Mouse (Mus musculus) C2C12 (cell line): ENCODE data around the gene Artn. TPM values are rescaled to one million over a fixed set of nuclear protein-coding genes. Genes with fewer than 3 reads are reported as not detected.

Experiments used
- H3K27me3 ChIP-seq: one replicate; pipeline ENCODE4 v1.6.1; 2011; ENCODE audit not compliant: control insufficient read depth, insufficient read depth, insufficient read length
- H3K36me3 ChIP-seq: one replicate; pipeline ENCODE4 v1.6.1; 2011; ENCODE audit not compliant: control insufficient read depth, insufficient read depth
- H3K4me3 ChIP-seq: one replicate; pipeline ENCODE4 v1.5.1; 2011; ENCODE audit warnings: mild to moderate bottlenecking, control low read depth; ENCODE audit not compliant: poor library complexity, insufficient read depth, severe bottlenecking
- H3K79me2 ChIP-seq: one replicate; pipeline ENCODE4 v1.6.1; 2011; ENCODE audit not compliant: control insufficient read depth, insufficient read depth
- H3K79me3 ChIP-seq: one replicate; pipeline ENCODE4 v1.6.1; 2011; ENCODE audit warnings: low read depth, control low read depth
- H3ac ChIP-seq: one replicate; pipeline ENCODE3; 2011; ENCODE audit warnings: low read depth; ENCODE audit not compliant: control insufficient read depth, insufficient read length
- CEBPB ChIP-seq: IDR thresholded peaks from one replicate; pipeline ENCODE4 v1.6.1; 2011; ENCODE audit warnings: low read depth, mild to moderate bottlenecking, control low read depth, moderate library complexity
- CTCF ChIP-seq: IDR thresholded peaks from one replicate; pipeline ENCODE4 v1.5.1; 2011; ENCODE audit not compliant: control insufficient read depth, insufficient read depth, insufficient read length
- FOSL1 ChIP-seq: IDR thresholded peaks from one replicate; pipeline ENCODE4 v1.8.0; 2011; ENCODE audit warnings: mild to moderate bottlenecking, low read length; ENCODE audit not compliant: poor library complexity, insufficient read depth, severe bottlenecking
- MAX ChIP-seq: IDR thresholded peaks from one replicate; pipeline ENCODE4 v1.6.1; 2011; ENCODE audit warnings: mild to moderate bottlenecking, control low read depth
- MYOD1 ChIP-seq: IDR thresholded peaks from one replicate; pipeline ENCODE4 v1.6.1; 2011; ENCODE audit warnings: low read depth; ENCODE audit not compliant: control insufficient read depth, insufficient read length
- MYOG ChIP-seq: IDR thresholded peaks from one replicate; pipeline ENCODE4 v1.6.1; 2011; ENCODE audit not compliant: control insufficient read depth, insufficient read length; ENCODE audit errors: extremely low read depth
- USF1 ChIP-seq: IDR thresholded peaks from one replicate; pipeline ENCODE4 v1.6.1; 2011; ENCODE audit warnings: low read depth, mild to moderate bottlenecking, control low read depth, moderate library complexity
- polyA plus RNA-seq: library from polyadenylated mRNA; unstranded; fragments of >200 nt; fragmentation: generic; extraction: Trizol; gene quantifications from one replicate; pipeline ENCODE4 v1.2.1, GENCODE M21; 2012; ENCODE audit warnings: missing spikeins

Artn gene
- polyA plus RNA-seq, 1 experiment, result 2.6 TPM

GRCm38 (mm10) chr4:117975820-117976219 lies 46.3 kb upstream of the Artn start:
- no peak overlapping the region for H3K4me3 ChIP-seq
- H3ac ChIP-seq, result no peak overlapping the region
- peak; percentile 61 for TF ChIP-seq USF1
- no peak for TF ChIP-seq MAX
- H3K27me3 ChIP-seq, result no peaks in the 10 kb centered on the region
- no peaks in the 10 kb centered on the region for H3K79me3 ChIP-seq
- H3K79me2 ChIP-seq, result no peaks in the 10 kb centered on the region
- no peaks in the 10 kb centered on the region for H3K36me3 ChIP-seq

DNA sequence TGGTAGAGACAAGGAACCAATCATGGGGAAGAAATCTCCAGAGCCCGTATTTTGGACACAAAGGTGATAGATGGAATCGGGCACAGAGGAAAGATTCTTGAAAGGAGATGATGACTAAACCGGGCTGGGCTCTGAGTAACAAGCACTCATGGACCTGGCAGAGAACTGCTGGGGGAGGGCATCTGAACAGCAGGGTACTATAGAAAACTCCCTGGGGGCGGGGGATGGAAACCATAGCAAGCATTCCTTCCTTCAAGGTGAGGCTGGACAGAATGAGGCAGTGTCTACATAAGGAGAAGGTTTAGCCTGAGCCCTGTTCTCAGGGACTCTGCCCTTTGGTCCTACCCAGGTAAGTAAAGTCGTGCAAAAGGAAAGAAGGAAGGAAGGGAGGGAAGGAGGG lies 45.2 kb upstream of the Artn start:
- H3K79me2 ChIP-seq, result no peaks in the 10 kb centered on the region
- no peak overlapping the region for H3ac ChIP-seq
- H3K4me3 ChIP-seq, result no peak overlapping the region
- H3K79me3 ChIP-seq, result no peaks in the 10 kb centered on the region
- H3K27me3 ChIP-seq, result no peaks in the 10 kb centered on the region
- no peaks in the 10 kb centered on the region for H3K36me3 ChIP-seq
- TF ChIP-seq FOSL1, result no peak

- TF ChIP-seq MYOG (no peak), MYOD1 (no peak), USF1 (no peak), CEBPB (no peak), CTCF (no peak), MAX (no peak), FOSL1 (no peak)
- Histone ChIP-seq H3ac (no peak overlapping the region), H3K27me3 (no peaks in the 10 kb centered on the region), H3K4me3 (no peak overlapping the region), H3K36me3 (no peaks in the 10 kb centered on the region), H3K79me2 (no peaks in the 10 kb centered on the region), H3K79me3 (no peaks in the 10 kb centered on the region)
Measured at GRCm38 (mm10) chr4:117972999-117973398, 43.4 kb upstream of the Artn start.

GRCm38 (mm10) chr4:117964346-117965025 lies 34.9 kb upstream of the Artn start:
- no peak for TF ChIP-seq CTCF
- no peak for TF ChIP-seq MAX
- TF ChIP-seq USF1, result no peak
- TF ChIP-seq CEBPB, result no peak
- TF ChIP-seq MYOD1, result no peak
- TF ChIP-seq FOSL1, result no peak
- Histone ChIP-seq H3K36me3 (no peaks in the 10 kb centered on the region), H3K79me3 (no peaks in the 10 kb centered on the region), H3K27me3 (no peaks in the 10 kb centered on the region), H3ac (no peak overlapping the region), H3K79me2 (no peaks in the 10 kb centered on the region), H3K4me3 (no peak overlapping the region)

DNA sequence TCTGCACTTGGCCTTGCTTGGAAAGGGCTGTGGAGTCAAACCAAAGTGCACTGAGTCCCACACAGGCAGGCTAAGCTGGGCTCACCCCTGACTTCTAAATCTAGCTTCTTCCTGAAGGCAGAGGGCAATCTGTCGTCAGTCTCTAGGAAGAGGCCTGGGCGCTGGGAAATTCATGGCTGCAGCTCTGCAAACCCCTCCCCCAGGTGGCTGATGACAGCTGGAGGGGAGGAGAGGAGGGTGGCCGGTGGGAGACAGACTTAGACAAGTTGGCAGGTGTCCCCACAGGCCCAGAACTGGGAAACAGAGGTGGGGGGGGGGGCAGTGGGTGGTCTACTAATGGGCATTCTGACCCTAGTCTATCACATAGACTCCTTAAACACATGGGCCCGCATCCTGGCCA lies 27.9 kb upstream of the Artn start:
- Histone ChIP-seq H3K27me3 (no peaks in the 10 kb centered on the region), H3K79me2 (no peaks in the 10 kb centered on the region), H3ac (no peak overlapping the region), H3K4me3 (no peak overlapping the region), H3K36me3 (peaks cover 12% of the 10 kb centered on the region), H3K79me3 (no peaks in the 10 kb centered on the region)
- TF ChIP-seq USF1 (no peak), FOSL1 (no peak), MYOG (no peak), MYOD1 (no peak), CEBPB (no peak)

- H3K36me3 ChIP-seq, result no peaks in the 10 kb centered on the region
- H3K79me2 ChIP-seq, result no peaks in the 10 kb centered on the region
- no peak for TF ChIP-seq MYOG
- no peak for TF ChIP-seq USF1
- TF ChIP-seq CEBPB, result no peak
- no peak for TF ChIP-seq CTCF
- no peak for TF ChIP-seq MYOD1
- TF ChIP-seq FOSL1, result no peak
- no peak for TF ChIP-seq MAX
Measured at GRCm38 (mm10) chr4:117947493-117947892, 17.9 kb upstream of the Artn start.

More at GRCm38 (mm10) chr4:117947493-117947892, 17.9 kb upstream of the Artn start:
- H3K4me3 ChIP-seq, result no peak overlapping the region
- H3ac ChIP-seq, result no peak overlapping the region
- H3K27me3 ChIP-seq, result no peaks in the 10 kb centered on the region
- H3K79me3 ChIP-seq, result no peaks in the 10 kb centered on the region
